Mouse (Mus musculus): ENCODE results near the gene Cldn19. TPM values are rescaled to one million over a fixed set of nuclear protein-coding genes. Genes with fewer than 3 reads are reported as not detected.

The Cldn19 gene
- polyA plus RNA-seq, 1 experiment from 2014 or later, result 12.8 TPM

DNA sequence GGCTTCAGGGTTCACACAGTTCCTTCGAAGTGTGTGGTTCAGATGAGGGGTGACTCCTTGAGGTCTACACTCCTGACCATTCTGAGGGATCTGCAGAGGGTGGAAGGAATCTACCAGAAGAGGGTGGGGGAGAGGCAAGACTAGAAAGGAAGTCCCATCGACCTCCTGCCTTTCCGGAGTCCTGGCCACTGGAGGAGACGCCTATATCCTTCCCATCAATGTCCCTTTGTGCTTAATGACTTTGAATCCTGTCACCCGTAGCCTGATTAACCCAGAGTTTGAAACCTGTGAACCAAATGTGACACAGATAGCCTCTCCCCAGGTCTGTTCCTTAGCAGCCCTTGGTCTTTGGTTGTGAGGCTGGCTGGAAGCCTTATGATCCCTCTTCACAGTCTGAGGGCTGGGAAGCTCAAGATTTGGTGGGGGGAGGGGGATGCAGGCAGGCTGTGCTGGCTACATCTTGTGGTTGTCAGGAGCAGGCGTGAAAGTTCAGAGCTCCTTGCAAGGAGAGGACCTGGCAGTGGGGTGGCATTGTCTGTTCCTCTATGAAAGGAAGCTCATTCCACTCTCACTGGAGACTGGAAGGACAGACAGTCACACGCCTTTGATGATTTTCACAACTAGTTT is 6.0 kb downstream of the Cldn19 start:
- ATAC-seq, result peak; percentile 23; the same call in 1 of the 2 replicates
- WGBS, result 61% methylated on average over 7 of the region's 7 CpGs
- TF ChIP-seq CTCF (IDR thresholded peaks at IDR 0.05; ENCODE audit: low read depth), result no peak

DNA sequence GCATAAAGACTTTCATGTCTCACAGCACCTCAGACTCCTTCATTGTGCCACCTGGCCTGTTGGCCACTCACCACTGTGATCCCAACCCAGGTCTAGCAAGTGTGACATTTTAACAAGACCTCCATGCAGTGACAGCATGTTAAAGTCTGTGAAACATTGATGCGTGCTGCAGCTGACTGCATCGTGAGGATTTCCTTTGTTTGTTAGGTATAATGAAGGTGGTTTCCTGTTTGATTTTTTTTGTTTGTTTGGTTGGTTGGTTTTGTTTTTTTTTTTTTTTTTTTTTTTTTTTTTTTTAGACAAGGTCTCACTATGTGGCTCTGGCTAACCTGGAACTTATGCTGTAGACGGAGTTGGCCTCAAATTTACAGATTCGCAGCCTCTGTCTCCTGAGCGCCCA is 7.3 kb downstream of the Cldn19 start:
- Histone ChIP-seq H3K4me2 (replicated peaks; ENCODE audit: low read depth) (no peak overlapping the region), H3K9ac (ENCODE audit: low read depth, low read length) (no peak overlapping the region), H3K9me3 (ENCODE audit: control insufficient read depth) (no peaks in the 10 kb centered on the region), H3K27me3 (replicated peaks; ENCODE audit: control insufficient read depth, insufficient read depth, low read length) (no peaks in the 10 kb centered on the region), H3K4me3 (ENCODE audit: low read depth, low read length) (no peak overlapping the region), H3K27ac (ENCODE audit: low read depth, low read length) (no peak overlapping the region), H3K36me3 (ENCODE audit: control insufficient read depth, insufficient read depth) (no peaks in the 10 kb centered on the region), H3K4me1 (replicated peaks; ENCODE audit: control insufficient read depth, insufficient read depth, low read length) (0 out of 2 replicates have a peak, but pooled peaks cover 2% of the 10 kb centered on the region)
- no peak for TF ChIP-seq CTCF (IDR thresholded peaks at IDR 0.05; ENCODE audit: low read depth)
- ATAC-seq, result no peak
- WGBS, result 87% methylated on average over 5 of the region's 5 CpGs

More for the DNA sequence above, 6.0 kb downstream of the Cldn19 start:
- peak overlapping the region; percentile 61 for H3K27ac ChIP-seq (ENCODE audit: low read depth, low read length)
- no peak overlapping the region for H3K4me2 ChIP-seq (replicated peaks; ENCODE audit: low read depth)
- no peaks in the 10 kb centered on the region for H3K27me3 ChIP-seq (replicated peaks; ENCODE audit: control insufficient read depth, insufficient read depth, low read length)
- no peaks in the 10 kb centered on the region for H3K9me3 ChIP-seq (ENCODE audit: control insufficient read depth)
- H3K36me3 ChIP-seq (ENCODE audit: control insufficient read depth, insufficient read depth), result no peaks in the 10 kb centered on the region
- H3K4me3 ChIP-seq (ENCODE audit: low read depth, low read length), result no peak overlapping the region
- 0 out of 2 replicates have a peak, but pooled peaks cover 2% of the 10 kb centered on the region for H3K4me1 ChIP-seq (replicated peaks; ENCODE audit: control insufficient read depth, insufficient read depth, low read length)
- H3K9ac ChIP-seq (ENCODE audit: low read depth, low read length), result no peak overlapping the region

DNA sequence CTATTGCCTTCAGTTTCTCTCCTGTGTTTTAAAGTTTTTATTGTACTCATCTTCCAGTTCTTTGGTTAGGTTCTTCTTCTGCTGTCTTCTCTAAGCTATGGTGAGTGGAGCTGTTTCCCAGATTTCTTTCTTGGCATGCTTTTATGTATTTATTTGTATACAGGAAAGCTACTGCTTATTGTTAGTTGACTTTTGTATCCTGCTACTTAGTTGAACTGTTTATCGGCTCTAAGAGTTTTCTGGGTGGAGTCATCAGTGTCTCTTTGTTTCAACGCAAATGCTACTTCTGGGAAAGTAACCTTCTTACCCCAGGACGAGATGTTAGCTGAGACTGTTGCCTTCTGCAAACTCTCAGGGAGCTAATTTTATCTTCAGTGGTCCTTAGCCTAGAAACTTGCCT is 8.2 kb downstream of the Cldn19 start:
- H3K27me3 ChIP-seq (replicated peaks; ENCODE audit: control insufficient read depth, insufficient read depth, low read length), result no peaks in the 10 kb centered on the region
- TF ChIP-seq CTCF (IDR thresholded peaks at IDR 0.05; ENCODE audit: low read depth), result no peak
- H3K27ac ChIP-seq (ENCODE audit: low read depth, low read length), result no peak overlapping the region
- H3K4me3 ChIP-seq (ENCODE audit: low read depth, low read length), result no peak overlapping the region
- no peak overlapping the region for H3K9ac ChIP-seq (ENCODE audit: low read depth, low read length)
- no peaks in the 10 kb centered on the region for H3K9me3 ChIP-seq (ENCODE audit: control insufficient read depth)
- WGBS, result 67% methylated on average over 3 of the region's 3 CpGs
- H3K36me3 ChIP-seq (ENCODE audit: control insufficient read depth, insufficient read depth), result no peaks in the 10 kb centered on the region
- 0 out of 2 replicates have a peak, but pooled peaks cover under 1% of the 10 kb centered on the region for H3K4me1 ChIP-seq (replicated peaks; ENCODE audit: control insufficient read depth, insufficient read depth, low read length)
- H3K4me2 ChIP-seq (replicated peaks; ENCODE audit: low read depth), result no peak overlapping the region
- no peak for ATAC-seq

DNA sequence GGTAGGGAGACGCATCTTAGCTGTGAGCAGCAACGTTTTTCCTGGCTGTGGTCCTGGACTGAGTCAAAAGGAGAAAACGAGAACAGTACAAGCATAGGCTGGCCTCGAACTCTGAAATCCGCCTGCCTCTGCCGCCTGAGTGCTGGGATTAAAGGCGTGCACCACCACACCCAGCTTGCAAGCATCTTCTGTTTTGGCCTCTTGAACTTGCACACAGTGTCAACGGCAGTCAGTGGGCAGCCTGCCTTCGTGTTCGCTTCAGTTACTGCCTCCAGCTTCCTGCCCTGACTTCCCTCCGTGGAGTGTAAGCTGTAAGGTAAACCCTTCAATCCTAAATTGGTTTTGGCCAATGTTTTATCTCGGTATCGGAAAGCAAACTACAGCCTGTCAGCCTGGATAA is 11.4 kb downstream of the Cldn19 start:
- Histone ChIP-seq H3K4me1 (replicated peaks; ENCODE audit: control insufficient read depth, insufficient read depth, low read length) (no peaks in the 10 kb centered on the region), H3K4me3 (ENCODE audit: low read depth, low read length) (no peak overlapping the region), H3K9ac (ENCODE audit: low read depth, low read length) (no peak overlapping the region), H3K27me3 (replicated peaks; ENCODE audit: control insufficient read depth, insufficient read depth, low read length) (no peaks in the 10 kb centered on the region), H3K36me3 (ENCODE audit: control insufficient read depth, insufficient read depth) (peaks cover 14% of the 10 kb centered on the region), H3K4me2 (replicated peaks; ENCODE audit: low read depth) (no peak overlapping the region), H3K27ac (ENCODE audit: low read depth, low read length) (no peak overlapping the region), H3K9me3 (ENCODE audit: control insufficient read depth) (no peaks in the 10 kb centered on the region)
- ATAC-seq, result no peak
- no peak for TF ChIP-seq CTCF (IDR thresholded peaks at IDR 0.05; ENCODE audit: low read depth)
- WGBS, result 60% methylated on average over 13 of the region's 13 CpGs

DNA sequence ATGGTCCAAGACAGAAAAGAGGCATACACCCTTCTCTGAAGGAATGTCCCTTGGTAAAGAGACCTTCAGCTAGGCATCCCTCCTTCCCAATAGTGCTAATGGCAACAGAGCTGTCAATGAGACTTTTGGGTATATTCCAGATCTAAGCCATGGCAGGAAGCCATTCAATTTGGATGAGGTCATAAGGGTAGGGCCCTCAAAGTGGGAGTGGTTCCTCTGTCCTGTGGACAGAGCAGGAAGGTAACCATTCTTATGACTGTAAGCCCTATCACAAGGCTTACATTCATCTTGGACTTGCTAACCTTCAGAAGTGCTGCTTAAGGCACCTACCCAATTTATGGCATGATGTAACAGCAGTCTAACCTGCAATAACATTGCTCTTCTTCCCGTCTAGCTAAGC is 19.4 kb downstream of the Cldn19 start:
- H3K27ac ChIP-seq (ENCODE audit: low read depth, low read length), result peak overlapping the region; percentile 79
- peaks cover 76% of the 10 kb centered on the region for H3K36me3 ChIP-seq (ENCODE audit: control insufficient read depth, insufficient read depth)
- ATAC-seq, result peak; percentile 71
- no peak for TF ChIP-seq CTCF (IDR thresholded peaks at IDR 0.05; ENCODE audit: low read depth)
- no peak overlapping the region for H3K4me2 ChIP-seq (replicated peaks; ENCODE audit: low read depth)
- H3K9me3 ChIP-seq (ENCODE audit: control insufficient read depth), result no peaks in the 10 kb centered on the region
- no peak overlapping the region for H3K4me3 ChIP-seq (ENCODE audit: low read depth, low read length)
- WGBS, result 48% methylated on average over 1 of the region's 1 CpGs
- H3K4me1 ChIP-seq (replicated peaks; ENCODE audit: control insufficient read depth, insufficient read depth, low read length), result no peaks in the 10 kb centered on the region
- no peaks in the 10 kb centered on the region for H3K27me3 ChIP-seq (replicated peaks; ENCODE audit: control insufficient read depth, insufficient read depth, low read length)
- no peak overlapping the region for H3K9ac ChIP-seq (ENCODE audit: low read depth, low read length)

DNA sequence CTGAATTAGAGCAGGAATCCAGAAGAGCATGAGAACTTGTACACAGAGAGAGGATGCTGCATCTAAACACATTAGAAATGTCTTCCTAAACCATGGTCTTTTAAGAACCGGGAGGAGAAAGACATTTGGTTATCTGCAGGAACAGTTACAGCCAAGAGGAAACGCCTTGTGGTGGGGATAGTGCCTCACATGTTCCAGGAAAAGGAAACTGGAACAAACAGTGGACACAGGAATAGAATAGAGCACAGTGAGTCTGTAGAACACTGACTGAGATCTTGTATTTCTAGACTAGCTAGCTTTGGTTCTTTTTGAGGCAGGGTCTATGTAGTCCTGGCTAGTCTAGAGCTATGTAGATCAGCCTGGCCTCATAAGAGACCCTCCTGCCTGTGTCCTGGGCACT is 20.0 kb downstream of the Cldn19 start:
- 0 out of 2 replicates have a peak, but pooled peaks have one; percentile 22 for ATAC-seq
- no peak for TF ChIP-seq CTCF (IDR thresholded peaks at IDR 0.05; ENCODE audit: low read depth)

More for the DNA sequence above, 20.0 kb downstream of the Cldn19 start:
- Histone ChIP-seq H3K4me3 (ENCODE audit: low read depth, low read length) (no peak overlapping the region), H3K27me3 (replicated peaks; ENCODE audit: control insufficient read depth, insufficient read depth, low read length) (no peaks in the 10 kb centered on the region), H3K9ac (ENCODE audit: low read depth, low read length) (no peak overlapping the region), H3K27ac (ENCODE audit: low read depth, low read length) (peak overlapping the region; percentile 79), H3K9me3 (ENCODE audit: control insufficient read depth) (no peaks in the 10 kb centered on the region), H3K4me2 (replicated peaks; ENCODE audit: low read depth) (no peak overlapping the region), H3K36me3 (ENCODE audit: control insufficient read depth, insufficient read depth) (peaks cover 75% of the 10 kb centered on the region), H3K4me1 (replicated peaks; ENCODE audit: control insufficient read depth, insufficient read depth, low read length) (no peaks in the 10 kb centered on the region)
- 56% methylated on average over 2 of the region's 2 CpGs for WGBS
